Mouse (Mus musculus) embryonic facial prominence, embryonic 15.5 days (tissue): ENCODE data around the gene Rgs1. TPM values are rescaled to one million over a fixed set of nuclear protein-coding genes. Genes with fewer than 3 reads are reported as not detected.

Experiments
- polyA plus RNA-seq: library from polyadenylated mRNA; unstranded; fragments of >200 nt; fragmentation: Nextera tagmentation; extraction: Ambion mirVana; gene quantifications from 2 replicates; pipeline ENCODE4 v1.2.1, GENCODE M21; 2015

Rgs1 gene
- polyA plus RNA-seq, 1 experiment from 2014 or later = 1.3 TPM

Other genes starting within 250 kb of the Rgs1 start
- 78.8 and 79.9 TPM in 2 replicates for gene Rgs2, start 245.1 kb downstream of the Rgs1 start, polyA plus RNA-seq
- gene Rgs13, start 71.9 kb downstream of the Rgs1 start, polyA plus RNA-seq = 0.81 and 1.0 TPM in 2 replicates